Mouse (Mus musculus) heart, embryonic 11.5 days (tissue): ENCODE results near the gene Tmem102. TPM values are rescaled to one million over a fixed set of nuclear protein-coding genes. Genes with fewer than 3 reads are reported as not detected.

ENCODE experiments used
- polyA plus RNA-seq: library from polyadenylated mRNA; unstranded; fragments of >200 nt; fragmentation: Nextera tagmentation; extraction: Ambion mirVana; gene quantifications from 2 replicates; pipeline ENCODE4 v1.2.1, GENCODE M21; 2014

The Tmem102 gene
- polyA plus RNA-seq, 1 experiment from 2014 or later = 1.1 TPM

Other genes with a start within 250 kb of the Tmem102 start
- gene Efnb3, start 245.4 kb downstream of the Tmem102 start, polyA plus RNA-seq = 15.2 and 19.0 TPM in 2 replicates
- gene Wrap53, start 225.4 kb downstream of the Tmem102 start, polyA plus RNA-seq = 20.3 and 22.9 TPM in 2 replicates
- 103 and 107 TPM in 2 replicates for gene Trp53, start 225.3 kb downstream of the Tmem102 start, polyA plus RNA-seq
- gene Atp1b2, start 199.7 kb downstream of the Tmem102 start, polyA plus RNA-seq = 31.0 and 36.2 TPM in 2 replicates
- gene Shbg, start 187.7 kb downstream of the Tmem102 start, polyA plus RNA-seq = 1.5 TPM in 1 of 2 replicates, not detected in the other
- 15.2 and 16.4 TPM in 2 replicates for gene Sat2, start 183.6 kb downstream of the Tmem102 start, polyA plus RNA-seq
- gene Fxr2, start 172.6 kb downstream of the Tmem102 start, polyA plus RNA-seq = 21.1 and 29.0 TPM in 2 replicates
- gene Sox15, start 150.3 kb downstream of the Tmem102 start, polyA plus RNA-seq = not detected in 2 replicates
- gene Mpdu1, start 143.0 kb downstream of the Tmem102 start, polyA plus RNA-seq = 16.5 and 35.1 TPM in 2 replicates
- 4.2 and 4.7 TPM in 2 replicates for gene Cd68, start 139.5 kb downstream of the Tmem102 start, polyA plus RNA-seq
- 530 and 592 TPM in 2 replicates for gene Eif4a1, start 133.2 kb downstream of the Tmem102 start, polyA plus RNA-seq
- gene Senp3, start 123.5 kb downstream of the Tmem102 start, polyA plus RNA-seq = 70.2 and 81.4 TPM in 2 replicates
- 0.24 TPM in 1 of 2 replicates, not detected in the other for gene Tnfsf13, start 119.8 kb downstream of the Tmem102 start, polyA plus RNA-seq
- 4.4 TPM in 2 replicates for gene Tnfsf12, start 109.8 kb downstream of the Tmem102 start, polyA plus RNA-seq
- gene Tnfsfm13, start 109.5 kb downstream of the Tmem102 start, polyA plus RNA-seq = 3.0 and 4.2 TPM in 2 replicates
- gene Polr2a, start 47.0 kb downstream of the Tmem102 start, polyA plus RNA-seq = 29.0 and 36.7 TPM in 2 replicates
- gene Slc35g3, start 43.7 kb downstream of the Tmem102 start, polyA plus RNA-seq = 0.10 TPM in 1 of 2 replicates, not detected in the other
- 2.1 and 3.1 TPM in 2 replicates for gene Zbtb4, start 39.7 kb downstream of the Tmem102 start, polyA plus RNA-seq
- gene Chrnb1, start 9.7 kb downstream of the Tmem102 start, polyA plus RNA-seq = 3.7 and 4.5 TPM in 2 replicates
- gene Fgf11, start 3.8 kb downstream of the Tmem102 start, polyA plus RNA-seq = 1.5 and 2.5 TPM in 2 replicates
- gene Gm39566, start 9.7 kb upstream of the Tmem102 start, polyA plus RNA-seq = not detected in 2 replicates
- gene Spem2, start 12.8 kb upstream of the Tmem102 start, polyA plus RNA-seq = not detected in 2 replicates
- gene Spem1, start 16.6 kb upstream of the Tmem102 start, polyA plus RNA-seq = not detected in 2 replicates
- gene Nlgn2, start 32.2 kb upstream of the Tmem102 start, polyA plus RNA-seq = 3.1 and 3.3 TPM in 2 replicates
- gene Tmem256, start 32.9 kb upstream of the Tmem102 start, polyA plus RNA-seq = 321 and 331 TPM in 2 replicates
- gene Plscr3, start 40.8 kb upstream of the Tmem102 start, polyA plus RNA-seq = 65.9 and 75.2 TPM in 2 replicates
- gene Tnk1, start 53.1 kb upstream of the Tmem102 start, polyA plus RNA-seq = 0.23 and 0.39 TPM in 2 replicates
- gene Tmem95, start 72.4 kb upstream of the Tmem102 start, polyA plus RNA-seq = not detected in 2 replicates
- 3.3 and 3.8 TPM in 2 replicates for gene Kctd11, start 75.8 kb upstream of the Tmem102 start, polyA plus RNA-seq
- gene Acap1, start 89.9 kb upstream of the Tmem102 start, polyA plus RNA-seq = 7.2 and 8.1 TPM in 2 replicates
- gene 2810408A11Rik, start 95.4 kb upstream of the Tmem102 start, polyA plus RNA-seq = 5.3 and 5.8 TPM in 2 replicates
- 9.3 and 10.8 TPM in 2 replicates for gene Neurl4, start 95.4 kb upstream of the Tmem102 start, polyA plus RNA-seq
- gene Gps2, start 108.3 kb upstream of the Tmem102 start, polyA plus RNA-seq = 53.2 and 62.2 TPM in 2 replicates
- 1,428 and 1,516 TPM in 2 replicates for gene Eif5a, start 116.3 kb upstream of the Tmem102 start, polyA plus RNA-seq
- gene Ybx2, start 130.2 kb upstream of the Tmem102 start, polyA plus RNA-seq = 1.5 and 4.3 TPM in 2 replicates
- 22.0 and 22.8 TPM in 2 replicates for gene Slc2a4, start 142.6 kb upstream of the Tmem102 start, polyA plus RNA-seq
- gene Cldn7, start 159.2 kb upstream of the Tmem102 start, polyA plus RNA-seq = 2.4 and 3.0 TPM in 2 replicates
- gene Ctdnep1, start 175.5 kb upstream of the Tmem102 start, polyA plus RNA-seq = 20.3 and 22.2 TPM in 2 replicates
- 120 and 130 TPM in 2 replicates for gene Elp5, start 176.9 kb upstream of the Tmem102 start, polyA plus RNA-seq
- gene Gabarap, start 185.5 kb upstream of the Tmem102 start, polyA plus RNA-seq = 481 and 489 TPM in 2 replicates
- gene Phf23, start 190.2 kb upstream of the Tmem102 start, polyA plus RNA-seq = 27.3 and 29.9 TPM in 2 replicates
- 18.6 and 18.9 TPM in 2 replicates for gene Dvl2, start 195.0 kb upstream of the Tmem102 start, polyA plus RNA-seq
- 94.1 and 111 TPM in 2 replicates for gene Acadvl, start 209.8 kb upstream of the Tmem102 start, polyA plus RNA-seq
- 10.2 and 10.4 TPM in 2 replicates for gene Dlg4, start 211.3 kb upstream of the Tmem102 start, polyA plus RNA-seq
- gene Asgr1, start 248.5 kb upstream of the Tmem102 start, polyA plus RNA-seq = 0.13 TPM in 1 of 2 replicates, not detected in the other